Mouse (Mus musculus) small intestine, adult 2 months (tissue): ENCODE measurements at regions not wholly inside any gene's neighbourhood (a gene's known extent, or its start where the extent isn't known, plus 50 kb on each side); places are given as distances from the start of the nearest gene placed in this dataset.

Experiments
- CTCF ChIP-seq: fragments of 200-500 bp; IDR thresholded peaks from 2 replicates; pipeline ENCODE4 v1.5.1; 2012; ENCODE audit warnings: low read depth, mild to moderate bottlenecking, control low read depth, inconsistent platforms, low read length, moderate library complexity, mixed read lengths; ENCODE audit not compliant: insufficient replicate concordance, insufficient read length; ENCODE audit errors: extremely low read depth
- POLR2A ChIP-seq: fragments of 200-500 bp; IDR thresholded peaks from 2 replicates; pipeline ENCODE4 v1.6.1; 2012; ENCODE audit warnings: low read depth, mild to moderate bottlenecking, control low read depth, inconsistent platforms, low read length, moderate library complexity

DNA sequence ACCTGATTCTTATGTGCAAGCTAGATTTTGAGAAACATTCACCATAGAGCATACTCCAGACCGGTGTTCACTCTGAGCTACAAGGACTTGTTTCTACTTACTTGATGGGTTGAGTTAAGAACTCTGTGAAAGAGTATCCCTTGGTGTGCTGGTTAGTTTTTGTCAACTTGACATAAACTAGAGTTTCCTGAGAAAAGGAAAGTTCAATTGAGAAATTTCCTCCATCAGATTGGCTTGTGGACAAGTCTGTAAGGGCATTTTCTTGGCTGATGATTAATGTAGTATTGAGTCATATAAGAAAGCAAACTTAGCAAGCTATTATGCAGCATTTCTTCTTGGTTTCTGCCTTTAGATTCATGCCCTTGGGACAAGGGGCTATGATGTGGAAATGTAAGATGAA is 291.5 kb downstream of the Diras2 start:
- no peak for TF ChIP-seq POLR2A
- no peak for TF ChIP-seq CTCF
